Mouse (Mus musculus): ENCODE data around the gene Plxnb1.

- TF ChIP-seq POLR2A (IDR thresholded peaks at IDR 0.05; ENCODE audit: insufficient read depth, low read depth, low read length): no peak
- TF ChIP-seq CTCF (IDR thresholded peaks at IDR 0.05; ENCODE audit: insufficient read depth, low read depth, low read length): no peak
These were observed 27.0 kb upstream of the Plxnb1 start for GRCm38 (mm10) chr9:109068095-109068735.
